In genomic region chr3:137936541-137936940, GRCm38 (mm10) we compare ENCODE assay signal across 34 mouse cellular contexts. TPM values are rescaled to one million over a fixed set of nuclear protein-coding genes. Genes with fewer than 3 reads are reported as not detected.
DNase-seq lines count a peak whose midpoint lies in the region; ATAC-seq and TF ChIP-seq lines count a peak whose summit lies in the region.
"Had no signal": no experiment of that assay in that cellular context is flagged by ENCODE, and none has a peak within 500 bp of the region (broad histone marks: within the 10 kb centered on the region; RNA-seq: fewer than 3 reads in every experiment).

No protein-coding gene starts in this region.

- no peaks in the 10 kb centered on the region; the same call in 1 of the 2 replicates for H3K79me2 ChIP-seq in CH12.LX (replicated peaks; ENCODE audit: control insufficient read depth, extremely low read depth, insufficient read depth, poor library complexity, severe bottlenecking)

- no peak for TF ChIP-seq RAD21 in CH12.LX (IDR thresholded peaks at IDR 0.05; ENCODE audit: low read depth, low read length)

- no peaks in the 10 kb centered on the region for H3K27me3 ChIP-seq in kidney, postnatal 0 days (ENCODE audit: insufficient read depth, low read length)
- no peaks in the 10 kb centered on the region for H3K27me3 ChIP-seq in midbrain, embryonic 10.5 days (ENCODE audit: low read depth, poor library complexity, severe bottlenecking)
- H3K27me3 ChIP-seq in midbrain, embryonic 16.5 days (ENCODE audit: control insufficient read depth, insufficient read depth, low read depth, low read length), result no peaks in the 10 kb centered on the region
- no peaks in the 10 kb centered on the region for H3K27me3 ChIP-seq in CH12.LX (replicated peaks)
- H3K27me3 ChIP-seq: embryonic facial prominence, embryonic 13.5 days; forebrain, embryonic 15.5 days; heart, embryonic 15.5 days; hindbrain, embryonic 15.5 days; intestine, embryonic 15.5 days; limb, embryonic 13.5 days; liver, embryonic 12.5 days; neural tube, embryonic 15.5 days; Patski had no signal

- dilution Hi-C loops in CH12.LX (cut with MboI; ENCODE audit: extremely low pct_ligation_motif_present, extremely low pct_unique_long_range_greater_than_20kb, low sequenced_read_pairs), result no loop called here

- no peaks in the 10 kb centered on the region for H3K4me1 ChIP-seq in kidney, postnatal 0 days (replicated peaks; ENCODE audit: insufficient read depth, low read length)
- H3K4me1 ChIP-seq in midbrain, embryonic 10.5 days, result peaks cover 36% of the 10 kb centered on the region
- 0 out of 2 replicates have a peak, but pooled peaks cover 4% of the 10 kb centered on the region for H3K4me1 ChIP-seq in midbrain, embryonic 16.5 days (ENCODE audit: control insufficient read depth, insufficient read depth, low read length)
- H3K4me1 ChIP-seq in CH12.LX (ENCODE audit: control insufficient read depth in 1 of 2, insufficient read depth in 2 of 2), result peaks cover 6 to 44% of the 10 kb centered on the region in 2 experiments; a peak in 3 of 4 replicates
- H3K4me1 ChIP-seq: forebrain, embryonic 15.5 days; hindbrain, embryonic 15.5 days; limb, embryonic 13.5 days had no signal

- no peak overlapping the region for H3K4me2 ChIP-seq in kidney, postnatal 0 days (ENCODE audit: low read length)
- H3K4me2 ChIP-seq in midbrain, embryonic 16.5 days (ENCODE audit: low read length), result no peak overlapping the region
- no peak overlapping the region for H3K4me2 ChIP-seq in CH12.LX (ENCODE audit: insufficient read depth, low read depth, poor library complexity, severe bottlenecking)
- H3K4me2 ChIP-seq: embryonic facial prominence, embryonic 13.5 days; forebrain, embryonic 15.5 days; heart, embryonic 15.5 days; hindbrain, embryonic 15.5 days; intestine, embryonic 15.5 days; limb, embryonic 13.5 days; liver, embryonic 12.5 days; neural tube, embryonic 15.5 days had no signal

- H3K4me3 ChIP-seq in kidney, postnatal 0 days (replicated peaks; ENCODE audit: low read depth, low read length), result no peak overlapping the region
- H3K4me3 ChIP-seq in midbrain, embryonic 10.5 days, result no peak overlapping the region
- no peak overlapping the region for H3K4me3 ChIP-seq in midbrain, embryonic 16.5 days (ENCODE audit: low read depth, low read length)
- no peak overlapping the region for H3K4me3 ChIP-seq in CH12.LX (replicated peaks in 1 of 3; ENCODE audit: low read depth in 2 of 3, low read length in 2 of 3, poor library complexity in 1 of 3)
- H3K4me3 ChIP-seq: embryonic facial prominence, embryonic 13.5 days; forebrain, embryonic 10.5 days; forebrain, embryonic 15.5 days; heart, embryonic 10.5 days; heart, embryonic 15.5 days; hindbrain, embryonic 15.5 days; intestine, embryonic 15.5 days; left cerebral cortex, adult 2 months; limb, embryonic 13.5 days; liver, embryonic 12.5 days; neural tube, embryonic 15.5 days had no signal

- no peak overlapping the region for H3K9ac ChIP-seq in kidney, postnatal 0 days (ENCODE audit: low read depth, low read length)
- H3K9ac ChIP-seq in midbrain, embryonic 16.5 days (ENCODE audit: low read depth, low read length), result no peak overlapping the region
- no peak overlapping the region for H3K9ac ChIP-seq in CH12.LX (ENCODE audit: insufficient read depth, low read depth)
- H3K9ac ChIP-seq: embryonic facial prominence, embryonic 13.5 days; forebrain, embryonic 15.5 days; heart, embryonic 15.5 days; hindbrain, embryonic 15.5 days; intestine, embryonic 15.5 days; limb, embryonic 13.5 days; liver, embryonic 12.5 days; liver, postnatal 0 days; neural tube, embryonic 15.5 days had no signal

- peak; percentile 38 for DNase-seq in embryo, embryonic 10.5 days (ENCODE audit: low spot score)
- no peak for DNase-seq in embryo, embryonic 9.5 days (ENCODE audit: extremely low spot score)
- peak; percentile 35 for DNase-seq in kidney, postnatal 0 days (ENCODE audit: low spot score)
- no peak for DNase-seq in kidney, postnatal 25 days
- DNase-seq in midbrain, embryonic 10.5 days (ENCODE audit: low spot score), result no peak
- DNase-seq in CH12.LX (ENCODE audit: extremely low read depth), result no peak
- DNase-seq in layer of hippocampus, postnatal 25 days (ENCODE audit: extremely low spot score in 1 of 2, low spot score in 1 of 2), result no peak
- DNase-seq: adrenal gland, postnatal 10 days; cerebellum, adult 11 months; cerebellum, adult 9-10 months; cerebellum, postnatal 36 days; embryo, embryonic 11 days; gastrocnemius, postnatal 25 days; heart, adult 11 months; kidney, adult 2 months; kidney, postnatal 14 days; liver, postnatal 0 days; lung, postnatal 36 days; right cerebral cortex, postnatal 4 days; thymus, postnatal 25 days had no signal

- in situ Hi-C loops in CH12.LX (cut with MboI; ENCODE audit: low pct_ligation_motif_present, low pct_unique_long_range_greater_than_20kb, low sequenced_read_pairs), result loop anchor here (5.0 kb wide), 1 partner anchor 56 kb away; no protein-coding TSS in a partner anchor

- no peak for TF ChIP-seq CTCF in kidney, postnatal 0 days (IDR thresholded peaks at IDR 0.05; ENCODE audit: low read depth)
- TF ChIP-seq CTCF in CH12.LX (conservative IDR thresholded peaks at IDR 0.05 in 1 of 2, IDR thresholded peaks at IDR 0.05 in 1 of 2; ENCODE audit: low read depth in 2 of 2, low read length in 2 of 2), result no peak

- no peaks in the 10 kb centered on the region for H3K9me3 ChIP-seq in kidney, postnatal 0 days (replicated peaks; ENCODE audit: low read length)
- no peaks in the 10 kb centered on the region for H3K9me3 ChIP-seq in midbrain, embryonic 10.5 days (replicated peaks)
- no peaks in the 10 kb centered on the region for H3K9me3 ChIP-seq in midbrain, embryonic 16.5 days (replicated peaks; ENCODE audit: control insufficient read depth, low read length, poor library complexity, severe bottlenecking)
- H3K9me3 ChIP-seq in CH12.LX (replicated peaks; ENCODE audit: low read length), result no peaks in the 10 kb centered on the region
- H3K9me3 ChIP-seq: embryonic facial prominence, embryonic 13.5 days; forebrain, embryonic 10.5 days; forebrain, embryonic 15.5 days; G1E; heart, embryonic 10.5 days; heart, embryonic 15.5 days; hindbrain, embryonic 15.5 days; intestine, embryonic 15.5 days; limb, embryonic 13.5 days; liver, embryonic 12.5 days; neural tube, embryonic 15.5 days had no signal

- no peak for ATAC-seq in kidney, postnatal 0 days (replicated peaks; ENCODE audit: low FRiP score, low read depth)
- ATAC-seq in midbrain, embryonic 16.5 days, result no peak
- ATAC-seq: forebrain, embryonic 15.5 days; intestine, embryonic 15.5 days; liver, embryonic 12.5 days; liver, postnatal 0 days; Patski had no signal

- H3K36me3 ChIP-seq in kidney, postnatal 0 days (ENCODE audit: insufficient read depth, low read length), result no peaks in the 10 kb centered on the region
- H3K36me3 ChIP-seq in midbrain, embryonic 10.5 days, result no peaks in the 10 kb centered on the region
- H3K36me3 ChIP-seq in midbrain, embryonic 16.5 days (ENCODE audit: control insufficient read depth, insufficient read depth, low read length), result peaks cover 3% of the 10 kb centered on the region; the same call in 1 of the 2 replicates
- peaks cover 74 to 85% of the 10 kb centered on the region in 2 experiments for H3K36me3 ChIP-seq in CH12.LX (replicated peaks in 1 of 2; ENCODE audit: control insufficient read depth in 1 of 2, insufficient read depth in 1 of 2, low read length in 1 of 2)
- H3K36me3 ChIP-seq: intestine, embryonic 15.5 days had no signal

- 34% methylated on average over 6 of the region's 6 CpGs for WGBS in kidney, postnatal 0 days
- WGBS in midbrain, embryonic 10.5 days, result 34% methylated on average over 6 of the region's 6 CpGs
- WGBS in midbrain, embryonic 16.5 days, result 28% methylated on average over 6 of the region's 6 CpGs

- no peak overlapping the region for H3K27ac ChIP-seq in kidney, postnatal 0 days
- peak overlapping the region; percentile 73 for H3K27ac ChIP-seq in midbrain, embryonic 10.5 days (replicated peaks)
- H3K27ac ChIP-seq in midbrain, embryonic 16.5 days (ENCODE audit: low read length), result no peak overlapping the region
- peak overlapping the region; percentile 38; the same call in 1 of the 2 replicates for H3K27ac ChIP-seq in CH12.LX (ENCODE audit: insufficient read depth, low read depth)
- H3K27ac ChIP-seq: embryonic facial prominence, embryonic 13.5 days; forebrain, embryonic 10.5 days; forebrain, embryonic 15.5 days; heart, embryonic 10.5 days; heart, embryonic 15.5 days; hindbrain, embryonic 15.5 days; intestine, embryonic 15.5 days; left cerebral cortex, adult 2 months; limb, embryonic 13.5 days; liver, embryonic 12.5 days; neural tube, embryonic 15.5 days had no signal

- no peak for TF ChIP-seq POLR2A in CH12.LX (IDR thresholded peaks at IDR 0.05; ENCODE audit: low read depth, low read length)

- no peak for TF ChIP-seq EP300 in CH12.LX (IDR thresholded peaks at IDR 0.05; ENCODE audit: low read length)

TF ChIP-seq in CH12.LX, 34 proteins besides CTCF, POLR2A, EP300 and RAD21:
- no peak for TF ChIP-seq ELF1 (IDR thresholded peaks at IDR 0.05; ENCODE audit: low read depth, low read length)
- TF ChIP-seq CHD2 (IDR thresholded peaks at IDR 0.05; ENCODE audit: low read length), result peak; percentile 9; the same call in 1 of the 2 replicates

RNA-seq across cellular contexts. Expression of gene Lamtor3, which starts 18.2 kb away (rescaled TPM):
- 131 and 135 TPM in 2 replicates for polyA plus RNA-seq in kidney, postnatal 0 days (2015; fragmentation: Nextera tagmentation; extraction: Ambion mirVana)
- polyA plus RNA-seq in midbrain, embryonic 10.5 days (2016; fragmentation: Nextera tagmentation; extraction: Ambion mirVana), result 91.6 and 91.8 TPM in 2 replicates
- polyA plus RNA-seq in midbrain, embryonic 16.5 days (2015; fragmentation: Nextera tagmentation; extraction: Ambion mirVana), result 132 and 133 TPM in 2 replicates
- total RNA-seq in CH12.LX (2012; rRNA removed), result 146 and 169 TPM in 2 replicates
- total RNA-seq in CH12.LX (2014; rRNA removed), result 245 and 260 TPM in 2 replicates
- 147 and 155 TPM in 2 replicates for polyA plus RNA-seq in CH12.LX (2012; ENCODE audit: insufficient read length, low read depth)
- 10 to 100 TPM; 66.3 to 69.6 TPM for total RNA-seq in layer of hippocampus, postnatal 25 days (2021)

RNA-seq across cellular contexts. Expression of gene Dapp1, which starts 44.8 kb away (rescaled TPM):
- polyA plus RNA-seq in kidney, postnatal 0 days (2015; fragmentation: Nextera tagmentation; extraction: Ambion mirVana), result 8.1 and 8.2 TPM in 2 replicates
- 2.3 and 2.9 TPM in 2 replicates for polyA plus RNA-seq in midbrain, embryonic 10.5 days (2016; fragmentation: Nextera tagmentation; extraction: Ambion mirVana)
- polyA plus RNA-seq in midbrain, embryonic 16.5 days (2015; fragmentation: Nextera tagmentation; extraction: Ambion mirVana), result 1.5 and 2.7 TPM in 2 replicates
- total RNA-seq in CH12.LX (2012; rRNA removed), result 55.5 and 63.6 TPM in 2 replicates
- 53.5 and 66.4 TPM in 2 replicates for total RNA-seq in CH12.LX (2014; rRNA removed)
- polyA plus RNA-seq in CH12.LX (2012; ENCODE audit: insufficient read length, low read depth), result 62.8 and 81.7 TPM in 2 replicates
- 1 to 10 TPM; 4.3 to 6.7 TPM for total RNA-seq in layer of hippocampus, postnatal 25 days (2021)

Comparison
In these comparisons a context has a peak if more than half of its experiments do, and no peak if none do; other contexts are left out.
1. DNase-seq: peak in embryo, embryonic 10.5 days (single experiment) and kidney, postnatal 0 days (single experiment); none in embryo, embryonic 9.5 days (single experiment), kidney, postnatal 25 days (0 of 2), midbrain, embryonic 10.5 days (single experiment), CH12.LX (single experiment) and layer of hippocampus, postnatal 25 days (0 of 2).
2. H3K27ac ChIP-seq: peak in midbrain, embryonic 10.5 days (single experiment) and CH12.LX (single experiment); none in kidney, postnatal 0 days (single experiment) and midbrain, embryonic 16.5 days (single experiment).